Mouse (Mus musculus) heart, adult 2 months (tissue): ENCODE measurements around the gene Dguok.

Source experiments
- CTCF ChIP-seq: fragments of 200-600 bp; IDR thresholded peaks from 2 replicates; pipeline ENCODE4 v1.8.1; 2022; ENCODE audit warnings: antibody characterized with exemption, mild to moderate bottlenecking, moderate library complexity
- EP300 ChIP-seq: fragments of 200-500 bp; IDR thresholded peaks from 2 replicates; pipeline ENCODE4 v1.6.1; 2011; ENCODE audit warnings: low read depth, low read length, control low read depth; ENCODE audit not compliant: insufficient read depth
- POLR2A ChIP-seq: fragments of 200-500 bp; IDR thresholded peaks from 2 replicates; pipeline ENCODE4 v1.6.1; 2011; ENCODE audit warnings: mild to moderate bottlenecking, low read depth, low read length, control low read depth; ENCODE audit not compliant: insufficient read depth

GRCm38 (mm10) chr6:83441259-83442061 is 65.3 kb downstream of the Dguok start:
- TF ChIP-seq CTCF: peak; percentile 45
- peak; percentile 72; the same call in 1 of the 2 replicates for TF ChIP-seq POLR2A
- no peak for TF ChIP-seq EP300
